Comparison of ENCODE assay signal across 11 mouse cellular contexts in the genomic region with DNA sequence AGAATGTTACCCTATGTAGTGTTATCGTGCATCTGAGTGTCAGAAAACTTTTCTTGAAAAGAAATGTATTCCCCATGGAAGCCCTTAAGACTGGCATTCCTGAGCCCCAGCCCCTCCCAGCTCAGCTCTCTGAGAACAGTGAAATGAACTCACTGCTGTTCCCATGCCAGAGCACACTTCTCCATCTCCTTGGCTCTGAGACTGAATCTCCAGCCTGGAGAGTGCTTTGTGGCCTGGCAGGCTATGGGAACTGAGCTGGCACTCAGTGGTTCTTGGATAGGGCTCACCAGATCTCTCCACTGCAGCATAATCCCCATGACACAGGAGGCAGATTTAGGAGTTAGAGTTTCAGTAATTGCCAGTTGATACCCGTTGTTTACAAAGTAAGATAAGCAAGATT. TPM values are rescaled to one million over a fixed set of nuclear protein-coding genes. Genes with fewer than 3 reads are reported as not detected.
DNase-seq lines count a peak whose midpoint lies in the region; ATAC-seq lines count a peak whose summit lies in the region.
"Had no signal": no experiment of that assay in that cellular context is flagged by ENCODE, and none has a peak within 500 bp of the region (broad histone marks: within the 10 kb centered on the region; RNA-seq: fewer than 3 reads in every experiment).

No protein-coding gene starts in this region.

- DNase-seq in hindbrain, embryonic 11.5 days (ENCODE audit: low spot score) = no peak
- DNase-seq in cerebellum, adult 18-20 months = peak; percentile 60 to 67
- DNase-seq in fibroblast of lung, adult 2 months (ENCODE audit: low read depth) = peak; percentile 90
- DNase-seq in lung, postnatal 36 days = peak; percentile 85
- no peak for DNase-seq in embryo, embryonic 10 days (ENCODE audit: low spot score)
- no peak for DNase-seq in urinary bladder, postnatal 25 days (ENCODE audit: low spot score)
- DNase-seq: adrenal gland, postnatal 25 days had no signal

- H3K27ac ChIP-seq in hindbrain, embryonic 16.5 days (ENCODE audit: low read depth, low read length) = no peak overlapping the region
- no peak overlapping the region for H3K27ac ChIP-seq in hindbrain, embryonic 11.5 days (ENCODE audit: low read depth, low read length)
- H3K27ac ChIP-seq: embryonic facial prominence, embryonic 13.5 days; kidney, postnatal 0 days; neural tube, embryonic 13.5 days had no signal

- peak; percentile 75 for ATAC-seq in hindbrain, embryonic 16.5 days
- ATAC-seq in hindbrain, embryonic 11.5 days (ENCODE audit: low FRiP score) = no peak

- H3K4me2 ChIP-seq in hindbrain, embryonic 16.5 days (ENCODE audit: low read length) = no peak overlapping the region
- no peak overlapping the region for H3K4me2 ChIP-seq in hindbrain, embryonic 11.5 days (replicated peaks; ENCODE audit: low read depth, low read length)
- H3K4me2 ChIP-seq: embryonic facial prominence, embryonic 13.5 days; neural tube, embryonic 13.5 days had no signal

- no peak overlapping the region for H3K9ac ChIP-seq in hindbrain, embryonic 16.5 days (ENCODE audit: low read depth, low read length)
- no peak overlapping the region for H3K9ac ChIP-seq in hindbrain, embryonic 11.5 days (ENCODE audit: low read depth, low read length)
- H3K9ac ChIP-seq: embryonic facial prominence, embryonic 13.5 days; neural tube, embryonic 13.5 days had no signal

- no peaks in the 10 kb centered on the region for H3K36me3 ChIP-seq in hindbrain, embryonic 16.5 days (ENCODE audit: control insufficient read depth, insufficient read depth, low read length)
- H3K36me3 ChIP-seq in hindbrain, embryonic 11.5 days (ENCODE audit: control insufficient read depth, insufficient read depth, low read length) = no peaks in the 10 kb centered on the region
- H3K36me3 ChIP-seq: embryonic facial prominence, embryonic 13.5 days; neural tube, embryonic 13.5 days had no signal

- no peaks in the 10 kb centered on the region for H3K27me3 ChIP-seq in hindbrain, embryonic 16.5 days (replicated peaks; ENCODE audit: control insufficient read depth, insufficient read depth, low read length)
- no peaks in the 10 kb centered on the region for H3K27me3 ChIP-seq in hindbrain, embryonic 11.5 days (ENCODE audit: control insufficient read depth, insufficient read depth, low read length)
- H3K27me3 ChIP-seq: embryonic facial prominence, embryonic 13.5 days; neural tube, embryonic 13.5 days had no signal

- no peaks in the 10 kb centered on the region for H3K9me3 ChIP-seq in hindbrain, embryonic 16.5 days (ENCODE audit: control insufficient read depth, low read length)
- H3K9me3 ChIP-seq in hindbrain, embryonic 11.5 days (ENCODE audit: control insufficient read depth, low read length) = no peaks in the 10 kb centered on the region
- H3K9me3 ChIP-seq: embryonic facial prominence, embryonic 13.5 days; neural tube, embryonic 13.5 days had no signal

- WGBS in hindbrain, embryonic 16.5 days = 74% methylated on average over 2 of the region's 2 CpGs
- 75% methylated on average over 2 of the region's 2 CpGs for WGBS in hindbrain, embryonic 11.5 days

- H3K4me3 ChIP-seq in hindbrain, embryonic 16.5 days (ENCODE audit: low read length) = no peak overlapping the region
- H3K4me3 ChIP-seq in hindbrain, embryonic 11.5 days (ENCODE audit: low read depth, low read length) = no peak overlapping the region
- H3K4me3 ChIP-seq: embryonic facial prominence, embryonic 13.5 days; neural tube, embryonic 13.5 days had no signal

- H3K4me1 ChIP-seq in hindbrain, embryonic 16.5 days (ENCODE audit: control insufficient read depth, insufficient read depth, low read depth, low read length) = no peaks in the 10 kb centered on the region
- H3K4me1 ChIP-seq in hindbrain, embryonic 11.5 days (replicated peaks; ENCODE audit: control insufficient read depth, insufficient read depth, low read length) = no peaks in the 10 kb centered on the region

RNA-seq across cellular contexts. Expression of gene Serinc5, which starts 36.8 kb away (rescaled TPM):
- polyA plus RNA-seq in hindbrain, embryonic 16.5 days (2015; fragmentation: Nextera tagmentation; extraction: Ambion mirVana) = 14.7 and 19.7 TPM in 2 replicates
- polyA plus RNA-seq in hindbrain, embryonic 11.5 days (2014; fragmentation: Nextera tagmentation; extraction: Ambion mirVana) = 10.4 and 13.8 TPM in 2 replicates

Comparison
In these comparisons a context has a peak if more than half of its experiments do, and no peak if none do; other contexts are left out.
1. DNase-seq: peak in cerebellum, adult 18-20 months (2 of 2), fibroblast of lung, adult 2 months (single experiment) and lung, postnatal 36 days (single experiment); none in hindbrain, embryonic 11.5 days (single experiment), embryo, embryonic 10 days (single experiment) and urinary bladder, postnatal 25 days (single experiment).